Mouse (Mus musculus) layer of hippocampus, postnatal 10 days (tissue): ENCODE data around the gene Atg4d. TPM values are rescaled to one million over a fixed set of nuclear protein-coding genes. Genes with fewer than 3 reads are reported as not detected.
"Not testable (repeated sequence)": the region's sequence is repeated elsewhere in the genome, so short reads cannot be mapped to it uniquely, and the experiment has no call there.

Source experiments
- DNase-seq, 2 experiments: peaks; one replicate each; pipeline ENCODE4 v3.0.0; 2021; ENCODE audit warnings: low spot score in 2 of 2
- total RNA-seq, 2 experiments: library from RNA; stranded (reverse); gene quantifications; 2 replicates each; pipeline ENCODE4 v1.2.3; 2021

Atg4d gene
- total RNA-seq, 2 experiments from 2014 or later: 28.8 to 29.4 TPM

- DNase-seq: no peak
Measured at GRCm38 (mm10) chr9:21309150-21309741, 44.2 kb downstream of the Atg4d start.

- DNase-seq: no peak
Measured at GRCm38 (mm10) chr9:21311695-21312094, 46.6 kb downstream of the Atg4d start.

- DNase-seq: no peak
Measured at GRCm38 (mm10) chr9:21312134-21312533, 47.0 kb downstream of the Atg4d start, which contains the start of gene Ap1m2. Gene Ap1m2 (minus strand): TSS chr9:21312337.

GRCm38 (mm10) chr9:21313394-21313793 lies 48.3 kb downstream of the Atg4d start:
- peak; percentile 87 to 90 for DNase-seq

GRCm38 (mm10) chr9:21314367-21315140 lies 49.5 kb downstream of the Atg4d start:
- DNase-seq: no peak

- no peak for DNase-seq
Measured at GRCm38 (mm10) chr9:21315421-21315820, 50.3 kb downstream of the Atg4d start.

GRCm38 (mm10) chr9:21316696-21317095 lies 51.6 kb downstream of the Atg4d start:
- no peak for DNase-seq

- no peak for DNase-seq
Measured at GRCm38 (mm10) chr9:21318792-21319191, 53.7 kb downstream of the Atg4d start.

- DNase-seq: no peak
Measured at GRCm38 (mm10) chr9:21319503-21319902, 54.4 kb downstream of the Atg4d start.

- DNase-seq: no peak
Measured at GRCm38 (mm10) chr9:21320280-21320618, 55.2 kb downstream of the Atg4d start.

- peak; percentile 75 to 86 for DNase-seq
Measured at GRCm38 (mm10) chr9:21320619-21321512, 55.8 kb downstream of the Atg4d start, which contains the start of gene Slc44a2. Gene Slc44a2 (plus strand): TSS chr9:21320698.

GRCm38 (mm10) chr9:21321513-21321835 lies 56.4 kb downstream of the Atg4d start:
- peak in 1 of 2 experiments; percentile 37 for DNase-seq

GRCm38 (mm10) chr9:21322211-21322916 lies 57.3 kb downstream of the Atg4d start:
- DNase-seq: no peak

GRCm38 (mm10) chr9:21322917-21323297 lies 57.8 kb downstream of the Atg4d start:
- not testable (repeated sequence) for DNase-seq

GRCm38 (mm10) chr9:21324269-21324668 lies 59.2 kb downstream of the Atg4d start:
- no peak for DNase-seq

Other genes starting within 250 kb of the Atg4d start
- gene Icam1, start 249.3 kb upstream of the Atg4d start, total RNA-seq: 1 to 10 TPM; 3.0 to 3.9 TPM
- under 1 TPM in 1 of 2 experiments, not detected in 1; 0.56 TPM for gene Icam4, start 235.9 kb upstream of the Atg4d start, total RNA-seq
- 100 to 1,000 TPM; 256 to 261 TPM for gene Icam5, start 233.2 kb upstream of the Atg4d start, total RNA-seq
- gene Zglp1, start 198.2 kb upstream of the Atg4d start, total RNA-seq: 1 to 10 TPM; 1.7 to 2.4 TPM
- gene Gm49373, start 192.2 kb upstream of the Atg4d start, total RNA-seq: 1 to 10 TPM; 1.4 to 1.5 TPM
- 10 to 100 TPM; 53.7 to 55.2 TPM for gene Fdx1l, start 191.7 kb upstream of the Atg4d start, total RNA-seq
- 1 to 10 TPM; 2.4 to 3.4 TPM for gene Gm38431, start 173.3 kb upstream of the Atg4d start, total RNA-seq
- 10 to 100 TPM; 36.1 to 37.6 TPM for gene Raver1, start 173.3 kb upstream of the Atg4d start, total RNA-seq
- 10 to 100 TPM; 12.7 to 14.0 TPM for gene Tyk2, start 134.1 kb upstream of the Atg4d start, total RNA-seq
- gene Cdc37, start 115.3 kb upstream of the Atg4d start, total RNA-seq: 100 to 1,000 TPM; 136 to 139 TPM
- gene Pde4a, start 99.6 kb upstream of the Atg4d start, total RNA-seq: 10 to 100 TPM; 58.9 to 59.5 TPM
- gene Keap1, start 25.9 kb upstream of the Atg4d start, total RNA-seq: 10 to 100 TPM; 51.7 to 56.5 TPM
- gene S1pr5, start 16.9 kb upstream of the Atg4d start, total RNA-seq: 1 to 10 TPM; 2.4 to 3.0 TPM
- gene Kri1, start 22.7 kb downstream of the Atg4d start, total RNA-seq: 10 to 100 TPM; 37.7 to 39.2 TPM
- 10 to 100 TPM; 66.7 to 69.5 TPM for gene Cdkn2d, start 26.1 kb downstream of the Atg4d start, total RNA-seq
- 1 to 10 TPM in 1 of 2 experiments, under 1 TPM in 1; 0.45 to 1.3 TPM for gene Ap1m2, start 47.0 kb downstream of the Atg4d start, total RNA-seq
- 10 to 100 TPM; 62.2 to 63.6 TPM for gene Slc44a2, start 55.4 kb downstream of the Atg4d start, total RNA-seq
- gene Ilf3, start 102.6 kb downstream of the Atg4d start, total RNA-seq: 10 to 100 TPM; 92.4 to 96.7 TPM
- 10 to 100 TPM; 34.2 to 42.0 TPM for gene Qtrt1, start 146.5 kb downstream of the Atg4d start, total RNA-seq
- 10 to 100 TPM; 65.2 to 67.7 TPM for gene Dnm2, start 159.6 kb downstream of the Atg4d start, total RNA-seq
- 10 to 100 TPM; 17.7 to 21.2 TPM for gene Tmed1, start 245.0 kb downstream of the Atg4d start, total RNA-seq